Mouse (Mus musculus) G1E (cell line): ENCODE measurements around the gene Wfdc2.

ENCODE experiments used
- CTCF ChIP-seq: IDR thresholded peaks from 2 replicates; pipeline ENCODE4 v1.5.1; 2012; ENCODE audit warnings: low read depth, low read length, inconsistent platforms, mixed read lengths
- GATA1 ChIP-seq: IDR thresholded peaks from 2 replicates; pipeline ENCODE4 v1.6.1; 2012; ENCODE audit warnings: borderline replicate concordance, low read length, inconsistent platforms, mixed read lengths
- GATA2 ChIP-seq: IDR thresholded peaks from 2 replicates; pipeline ENCODE4 v1.6.1; 2012; ENCODE audit warnings: low read depth, low read length, inconsistent platforms, borderline replicate concordance
- POLR2AphosphoS5 ChIP-seq: IDR thresholded peaks from 2 replicates; pipeline ENCODE4 v1.6.1; 2012; ENCODE audit warnings: low read depth, low read length, inconsistent platforms; ENCODE audit not compliant: insufficient replicate concordance
- TAL1 ChIP-seq: conservative IDR thresholded peaks from 2 replicates; pipeline ENCODE4 v1.6.1; 2012; ENCODE audit warnings: low read depth, low read length, inconsistent platforms, mixed read lengths

GRCm38 (mm10) chr2:164608781-164609180, 46.6 kb downstream of the Wfdc2 start:
- no peak for TF ChIP-seq CTCF
- no peak for TF ChIP-seq GATA1
- no peak for TF ChIP-seq TAL1
- no peak for TF ChIP-seq GATA2
- TF ChIP-seq POLR2AphosphoS5: no peak
